Mouse (Mus musculus): ENCODE data around the gene Mrgprd.

The Mrgprd gene

DNA sequence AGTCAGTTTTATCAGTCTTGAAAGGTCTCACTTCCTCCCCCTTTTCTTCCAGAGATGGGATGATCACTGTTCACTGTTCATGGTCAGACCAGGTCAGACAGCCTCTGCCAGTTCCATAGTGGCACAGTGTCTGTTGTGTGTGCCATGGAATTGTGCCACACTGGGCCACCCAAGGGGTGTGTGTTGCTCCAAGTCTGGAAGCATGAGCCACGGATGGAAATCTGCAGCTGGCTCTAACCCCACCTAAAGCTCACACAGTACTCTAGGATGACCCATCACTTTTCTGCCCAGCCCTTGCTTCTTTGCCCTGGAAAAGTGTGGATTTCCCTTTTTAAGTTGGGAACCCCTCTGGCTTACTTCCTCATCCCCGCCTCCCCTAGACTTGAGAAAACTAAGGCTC, 10.5 kb upstream of the Mrgprd start:
- no peak for DNase-seq

DNA sequence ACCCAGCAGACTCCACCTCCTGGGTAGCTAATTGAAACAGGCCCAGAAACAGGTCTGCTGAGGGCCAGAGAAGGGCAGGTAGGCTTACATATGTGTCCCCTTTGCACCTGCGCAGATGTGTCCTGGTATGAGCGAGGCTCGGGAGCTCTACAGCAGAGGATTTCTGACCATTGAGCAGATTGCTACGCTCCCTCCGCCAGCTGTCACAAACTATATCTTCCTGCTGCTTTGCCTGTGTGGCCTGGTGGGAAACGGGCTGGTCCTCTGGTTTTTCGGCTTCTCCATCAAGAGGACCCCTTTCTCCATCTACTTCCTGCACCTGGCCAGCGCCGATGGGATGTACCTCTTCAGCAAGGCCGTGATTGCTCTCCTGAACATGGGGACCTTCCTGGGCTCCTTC, 7.0 kb upstream of the Mrgprd start:
- no peak for DNase-seq

GRCm38 (mm10) chr7:145308061-145308675, 6.5 kb upstream of the Mrgprd start:
- DNase-seq: no peak

DNA sequence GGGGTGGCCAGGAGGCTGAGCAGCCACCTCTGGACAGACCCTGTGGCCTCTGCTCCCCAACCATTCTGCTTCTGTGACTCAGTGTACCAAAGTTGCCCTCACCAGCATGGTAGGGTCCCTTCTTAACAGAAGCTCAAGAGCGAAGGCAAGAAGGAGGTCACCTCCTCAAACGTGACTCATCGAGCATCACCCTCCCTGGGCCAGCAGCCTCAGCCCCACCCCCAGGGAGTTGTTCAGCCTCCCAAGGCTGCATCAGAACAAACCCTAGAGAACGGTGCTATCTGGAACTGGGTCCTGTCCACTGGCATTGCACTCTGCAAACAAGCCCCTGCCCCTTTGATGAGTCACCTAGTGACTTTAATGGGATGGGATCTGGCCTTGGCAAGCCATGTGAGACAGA, 5.8 kb upstream of the Mrgprd start:
- no peak for DNase-seq

DNA sequence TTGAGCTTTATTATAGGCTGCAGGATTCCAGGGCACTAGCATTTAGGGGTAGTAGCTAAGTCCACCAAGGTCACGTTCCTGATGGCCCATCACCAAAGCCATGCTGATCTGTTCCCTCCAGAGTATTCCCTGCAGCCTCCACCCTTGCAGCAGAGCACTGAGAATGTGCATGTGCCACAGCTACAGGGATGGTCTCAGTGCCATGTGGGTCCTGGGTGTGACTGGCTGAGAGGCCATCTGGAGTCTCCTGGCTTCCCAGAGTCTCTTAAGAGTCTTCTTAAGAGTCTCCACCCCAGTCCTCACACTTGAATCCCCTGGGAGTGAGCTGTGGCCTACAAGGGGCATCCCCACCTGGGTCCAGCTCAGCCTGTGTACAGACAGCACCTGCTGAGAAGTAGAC, 4.8 kb upstream of the Mrgprd start:
- no peak for DNase-seq

DNA sequence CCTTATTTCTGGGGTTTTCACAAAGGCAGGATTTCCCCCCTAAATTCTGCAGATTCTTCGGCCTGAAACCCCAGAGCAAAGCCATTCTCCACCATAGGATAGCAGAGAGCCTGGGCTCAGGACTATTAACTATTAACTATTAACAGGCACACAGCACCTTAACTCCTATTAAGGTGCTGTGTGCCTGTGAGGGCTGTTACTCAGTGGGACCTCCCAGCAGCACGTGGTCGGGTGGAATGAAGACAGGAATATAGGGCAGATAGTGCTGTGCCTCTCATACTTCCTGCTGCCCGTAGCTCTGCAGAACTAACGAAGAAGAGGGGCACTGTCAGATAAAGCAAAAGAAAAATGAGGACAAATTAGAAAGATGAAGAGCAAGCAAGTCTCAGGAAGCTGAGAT, 4.1 kb upstream of the Mrgprd start:
- no peak for DNase-seq

GRCm38 (mm10) chr7:145312137-145312536, 2.5 kb upstream of the Mrgprd start:
- DNase-seq: no peak

GRCm38 (mm10) chr7:145317522-145317921, 2.9 kb downstream of the Mrgprd start:
- DNase-seq: no peak

DNA sequence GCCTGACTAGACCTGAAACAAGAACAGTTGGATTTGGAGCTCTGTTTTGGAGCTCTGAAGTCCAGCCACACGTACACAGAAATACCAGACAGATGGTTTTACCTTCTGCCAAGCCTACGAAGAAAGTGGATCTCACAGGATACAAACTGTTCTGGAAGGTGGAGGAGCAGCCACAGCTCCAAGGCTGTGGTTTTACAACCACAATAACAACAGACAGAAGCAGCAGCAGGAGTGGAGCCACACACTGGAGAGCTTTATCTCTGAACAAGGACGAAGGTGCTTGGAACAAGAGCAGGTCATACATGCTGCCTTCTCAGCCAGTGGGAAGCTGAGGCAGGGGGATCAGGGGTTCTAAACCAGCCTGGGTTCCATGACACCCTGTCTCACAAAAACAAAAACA, 4.8 kb downstream of the Mrgprd start:
- no peak for DNase-seq

DNA sequence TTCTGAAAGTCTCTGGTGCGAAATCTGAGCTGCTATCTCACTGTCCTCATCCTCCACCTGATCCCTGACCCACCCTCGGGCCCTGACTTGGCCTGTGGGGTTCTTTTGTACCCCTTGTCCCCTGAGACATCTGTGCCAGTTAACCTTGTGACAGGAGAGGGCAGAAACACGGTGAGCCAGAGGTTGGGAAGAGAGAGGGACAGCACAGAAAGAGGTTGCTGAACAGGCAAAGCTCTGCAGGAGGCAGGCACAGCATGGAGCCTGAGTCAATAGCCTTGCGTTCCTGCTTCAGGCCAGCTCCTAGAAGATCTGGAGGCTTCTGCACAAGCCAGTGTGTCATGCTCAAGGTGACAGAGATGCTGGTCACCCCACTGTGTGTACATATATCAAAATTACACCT, 9.0 kb downstream of the Mrgprd start:
- DNase-seq: no peak

GRCm38 (mm10) chr7:145325697-145326096, 11.1 kb downstream of the Mrgprd start:
- no peak for DNase-seq

- no peak for DNase-seq
Observed at GRCm38 (mm10) chr7:145329982-145330381, 15.3 kb downstream of the Mrgprd start.

DNA sequence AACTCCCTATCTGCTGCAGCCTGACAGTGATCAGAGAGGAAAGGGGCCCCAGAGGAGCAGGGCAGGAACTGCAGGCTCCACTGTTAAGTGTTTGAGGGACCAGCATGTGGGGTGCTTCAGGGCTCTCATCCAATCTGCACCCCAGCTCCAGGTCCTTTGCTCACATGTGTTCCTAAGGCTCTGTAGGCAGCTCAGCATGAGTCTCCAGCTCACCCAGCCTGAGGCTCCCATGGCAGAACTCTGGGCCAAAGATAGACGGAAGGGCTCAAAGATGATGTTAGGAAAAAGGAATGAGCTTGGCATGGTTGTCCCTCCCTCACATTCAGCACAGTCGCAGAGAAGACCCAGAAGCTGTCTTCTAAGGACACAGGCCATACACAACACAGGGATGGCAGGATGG, 16.0 kb downstream of the Mrgprd start:
- no peak for DNase-seq

DNA sequence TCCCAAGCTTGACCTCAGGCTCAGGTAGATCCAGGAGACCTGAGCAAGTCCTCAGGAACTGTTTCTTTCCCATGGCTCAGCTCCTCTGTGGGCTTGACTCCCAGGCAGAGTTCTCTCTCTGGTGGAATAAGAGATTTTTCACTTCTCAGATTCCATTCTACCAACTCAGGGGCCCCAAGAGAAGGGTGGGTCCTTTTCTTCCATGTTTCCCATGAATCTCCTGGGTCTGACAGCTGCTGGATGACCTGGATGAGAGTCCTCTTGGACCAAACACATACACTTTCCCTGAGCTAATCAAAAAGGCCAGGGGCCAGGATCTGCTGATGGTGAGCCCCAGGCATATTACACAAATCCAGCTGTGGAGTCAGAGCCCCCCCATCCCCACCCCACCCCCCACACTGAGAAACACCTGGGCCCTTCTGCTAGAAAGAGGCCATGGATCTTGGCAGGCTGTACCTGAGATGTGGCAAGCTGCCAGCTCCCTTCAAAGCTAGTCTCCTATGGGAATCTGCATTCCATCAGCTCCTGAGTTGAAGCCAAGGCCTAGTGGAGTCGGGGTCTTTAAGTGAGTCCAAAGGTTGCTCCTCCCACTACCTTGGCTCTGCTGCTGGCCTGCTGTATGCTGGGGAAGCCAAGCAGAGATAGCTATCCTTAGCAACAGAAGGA, 17.9 kb downstream of the Mrgprd start:
- DNase-seq: peak in 1 of 2 experiments; percentile 42

DNA sequence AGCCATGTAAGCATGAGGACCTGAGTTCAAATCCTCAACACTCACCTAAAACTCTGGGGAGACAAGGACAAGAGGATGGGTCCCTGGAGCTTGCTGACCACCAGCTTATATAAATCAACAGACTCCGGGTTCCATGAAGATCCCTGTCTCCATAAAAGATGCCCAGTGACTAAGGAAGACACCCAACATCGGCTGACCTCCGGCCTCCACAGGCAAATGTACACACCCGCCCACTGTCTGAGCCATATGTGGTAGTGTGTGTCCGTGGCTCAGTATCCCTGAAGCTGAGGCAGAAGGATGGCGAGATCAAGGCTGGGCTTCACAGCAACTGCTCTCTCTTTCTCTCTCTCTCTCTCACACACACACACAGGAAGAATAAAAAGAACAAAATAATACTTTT, 19.3 kb downstream of the Mrgprd start:
- no peak for DNase-seq

DNA sequence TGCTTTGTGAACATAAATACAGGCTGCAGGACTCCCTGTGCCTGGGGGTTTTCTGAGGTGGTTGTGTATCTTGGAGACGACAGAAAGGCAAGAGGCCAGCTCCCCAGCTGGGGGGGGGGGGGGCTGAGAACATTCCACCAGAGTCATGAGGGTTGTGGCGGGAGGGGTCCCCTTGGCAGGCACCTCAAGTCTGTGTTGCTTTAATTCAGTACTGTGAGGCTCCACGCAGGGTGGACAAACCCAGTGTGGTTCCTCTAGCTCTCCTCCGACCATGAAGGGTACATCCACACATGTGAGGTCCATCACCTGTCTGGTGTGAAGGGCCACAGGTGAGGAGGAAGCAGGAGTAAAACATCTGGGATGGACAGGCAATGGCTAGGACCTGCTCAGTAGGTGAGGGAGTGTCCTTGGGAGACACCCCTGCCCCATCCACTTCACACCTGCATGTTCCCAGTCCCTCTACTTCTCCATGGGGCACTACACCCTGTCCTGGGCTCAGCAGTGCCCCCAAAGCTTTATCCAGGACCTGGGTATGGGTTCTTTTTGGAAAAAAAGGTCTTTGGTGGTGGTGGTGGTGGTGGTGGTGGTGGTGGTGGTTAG, 19.9 kb downstream of the Mrgprd start:
- DNase-seq: no peak

DNA sequence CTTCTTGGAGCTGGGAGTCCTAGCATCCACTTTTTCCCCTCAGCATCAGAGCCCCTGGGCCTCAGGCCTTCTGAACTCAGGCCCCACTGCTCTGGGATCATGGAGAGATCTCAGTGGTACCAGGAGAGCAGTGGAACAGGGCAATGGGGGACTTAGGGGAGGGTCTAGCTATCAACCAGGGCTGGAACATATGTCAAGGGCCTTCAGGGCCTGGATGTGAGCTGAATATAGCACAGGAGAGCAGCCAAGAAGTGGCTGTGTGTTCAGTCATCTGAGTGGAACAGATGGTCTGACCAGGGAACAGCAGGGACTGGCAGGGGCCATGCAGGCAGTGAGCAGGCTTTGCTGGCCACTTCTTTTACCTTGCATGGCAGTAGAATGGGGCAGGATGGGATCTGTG, 20.6 kb downstream of the Mrgprd start:
- DNase-seq: no peak

- no peak for DNase-seq
Observed at GRCm38 (mm10) chr7:145335616-145336332, 21.1 kb downstream of the Mrgprd start.

DNA sequence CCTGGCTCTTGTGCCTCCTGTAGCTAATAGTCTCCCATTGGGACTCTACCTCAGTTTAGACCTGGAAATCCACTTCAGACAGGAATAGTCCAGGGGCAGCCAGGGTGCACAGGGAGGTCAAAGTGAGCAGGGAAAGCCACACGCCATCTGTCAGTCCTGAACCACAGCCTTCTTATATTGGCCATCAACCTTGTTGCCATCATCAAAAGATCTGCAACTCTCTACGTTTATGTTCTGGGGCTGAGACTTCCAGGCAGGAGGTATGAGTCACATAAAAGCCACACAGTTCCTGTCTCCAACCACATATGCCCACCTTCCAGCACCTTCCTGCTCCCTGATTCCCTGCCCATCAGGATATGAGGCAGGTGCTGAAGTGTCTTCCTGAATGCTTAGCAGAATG, 23.3 kb downstream of the Mrgprd start:
- no peak for DNase-seq

- no peak for DNase-seq
Observed at GRCm38 (mm10) chr7:145340248-145340904, 25.7 kb downstream of the Mrgprd start.
